Mouse (Mus musculus) right cerebral cortex, postnatal 25 days (tissue): Measurements from ENCODE around the gene Castor1.

ENCODE experiments used
- DNase-seq: peaks from one replicate; pipeline ENCODE4 v3.0.0; 2022

Castor1 gene

GRCm38 (mm10) chr11:4264066-4264465 lies 46.0 kb downstream of the Castor1 start:
- DNase-seq, result no peak

- no peak for DNase-seq
Measured at GRCm38 (mm10) chr11:4266271-4267201, 48.5 kb downstream of the Castor1 start.

- no peak for DNase-seq
Measured at GRCm38 (mm10) chr11:4267202-4267578, 49.2 kb downstream of the Castor1 start.

- no peak for DNase-seq
Measured at GRCm38 (mm10) chr11:4268500-4268899, 50.5 kb downstream of the Castor1 start.

DNA sequence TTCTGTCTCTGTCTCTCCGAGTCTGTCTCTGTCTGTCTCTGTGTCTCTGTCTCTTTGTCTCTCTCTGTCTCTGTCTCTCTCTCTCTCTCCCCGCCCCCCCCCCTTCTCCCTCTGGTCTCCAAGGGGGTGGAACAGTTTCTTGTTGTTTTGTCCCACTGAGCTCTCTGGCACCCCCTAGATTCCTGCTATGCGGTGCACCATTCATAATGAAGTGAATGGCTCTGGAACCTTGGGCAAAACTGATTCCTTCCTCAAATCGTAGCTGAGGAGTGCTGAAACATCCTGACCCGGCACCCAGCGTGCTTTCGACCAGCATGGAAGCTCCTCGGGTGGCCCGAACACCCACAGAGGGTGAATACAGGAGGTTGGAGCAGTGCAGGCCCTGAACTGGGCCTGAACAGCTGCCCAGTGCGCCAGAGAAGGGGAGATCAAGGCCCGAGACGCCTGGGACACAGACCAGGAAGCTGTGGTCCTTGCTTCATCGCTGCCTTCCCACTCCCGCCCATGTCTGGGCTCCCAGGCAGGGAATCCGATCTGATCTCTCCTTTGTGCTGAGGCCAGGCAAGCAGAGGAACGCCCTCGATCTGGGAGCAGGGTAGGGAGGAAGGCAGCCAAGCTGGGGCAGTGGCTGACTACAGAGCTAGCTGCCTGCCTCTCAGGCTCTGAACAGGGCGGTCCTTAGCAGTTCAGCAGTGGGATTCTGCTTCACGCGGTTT lies 52.9 kb downstream of the Castor1 start:
- no peak for DNase-seq

DNA sequence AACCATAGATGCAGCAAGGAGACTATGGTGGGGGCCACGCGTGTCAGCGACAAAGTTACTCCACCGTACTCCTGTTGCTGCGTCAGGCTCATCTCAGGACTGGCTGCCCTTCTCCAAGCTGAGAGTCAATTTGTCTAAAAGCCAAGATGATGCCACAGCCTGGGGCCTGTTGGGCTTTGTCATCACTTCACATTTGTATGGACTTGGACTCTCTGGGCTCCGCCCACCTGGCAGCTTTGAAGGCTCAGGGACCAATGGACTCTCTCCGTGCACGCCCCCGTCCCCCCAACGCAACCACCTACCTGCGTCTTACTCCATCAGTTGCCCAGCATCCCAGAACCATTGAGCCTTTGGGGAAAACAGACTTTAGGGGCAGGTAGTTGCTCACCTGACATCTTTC lies 53.5 kb downstream of the Castor1 start:
- DNase-seq, result no peak
